Mouse (Mus musculus) embryonic facial prominence, embryonic 11.5 days (tissue): ENCODE measurements around the gene Tjp3. TPM values are rescaled to one million over a fixed set of nuclear protein-coding genes. Genes with fewer than 3 reads are reported as not detected.

Experiments used
- ATAC-seq: fragments of 200-750 bp; cut with Nextera tagmentation; replicated peaks from 2 replicates; pipeline ENCODE4 v1.8.0; 2017; ENCODE audit warnings: low read depth; ENCODE audit not compliant: insufficient number of reproducible peaks, low FRiP score, low TSS enrichment
- DNase-seq: peaks from one replicate; pipeline ENCODE4 v3.0.0-alpha.2; 2015; ENCODE audit warnings: low spot score
- H3K27ac ChIP-seq: fragments of 300-500 bp; sonication (generic); replicated peaks from 2 replicates; pipeline ENCODE4 v1.5.1; 2014; ENCODE audit warnings: mild to moderate bottlenecking, low read depth, low read length, control low read depth
- H3K27me3 ChIP-seq: fragments of 300-500 bp; sonication (generic); 2 replicates; pipeline ENCODE4 v1.6.1; 2014; ENCODE audit warnings: mild to moderate bottlenecking, low read length, moderate library complexity, mixed read lengths; ENCODE audit not compliant: control insufficient read depth, insufficient read depth
- H3K36me3 ChIP-seq: fragments of 300-500 bp; sonication (generic); replicated peaks from 2 replicates; pipeline ENCODE4 v1.6.1; 2014; ENCODE audit warnings: low read depth, mild to moderate bottlenecking, low read length, moderate library complexity, mixed read lengths; ENCODE audit not compliant: control insufficient read depth, insufficient read depth
- H3K4me1 ChIP-seq: fragments of 300-500 bp; sonication (generic); 2 replicates; pipeline ENCODE4 v1.6.1; 2014; ENCODE audit warnings: low read length, mixed read lengths; ENCODE audit not compliant: control insufficient read depth, insufficient read depth
- H3K4me2 ChIP-seq: fragments of 300-500 bp; sonication (generic); 2 replicates; pipeline ENCODE4 v1.6.1; 2014; ENCODE audit warnings: low read depth, mild to moderate bottlenecking, control low read depth, low read length, moderate library complexity
- H3K4me3 ChIP-seq: fragments of 300-500 bp; sonication (generic); 2 replicates; pipeline ENCODE4 v1.5.1; 2014; ENCODE audit warnings: low read depth, low read length, control low read depth
- H3K9ac ChIP-seq: fragments of 300-500 bp; sonication (generic); replicated peaks from 2 replicates; pipeline ENCODE4 v1.6.1; 2014; ENCODE audit warnings: mild to moderate bottlenecking, control low read depth, low read length
- H3K9me3 ChIP-seq: fragments of 300-500 bp; sonication (generic); replicated peaks from 2 replicates; pipeline ENCODE4 v1.6.1; 2016; ENCODE audit warnings: mild to moderate bottlenecking, low read length, inconsistent platforms, mixed read lengths; ENCODE audit not compliant: control insufficient read depth
- WGBS: fragments of 180-500 bp; shearing (Covaris S2); extraction: QIAGEN DNeasy Blood & Tissue Kit; methylation state at CpG from one replicate; pipeline ENCODE4 v1.1.7; 2014; 5-methylcytosine and 5-hydroxymethylcytosine counted together
- polyA plus RNA-seq: library from polyadenylated mRNA; unstranded; fragments of >200 nt; fragmentation: Nextera tagmentation; extraction: Ambion mirVana; gene quantifications from 2 replicates; pipeline ENCODE4 v1.2.1, GENCODE M21; 2014

Gene Tjp3
- polyA plus RNA-seq, 1 experiment from 2014 or later = 2.5 TPM

GRCm38 (mm10) chr10:81252424-81253419, 38.7 kb downstream of the Tjp3 start, which contains the start of gene Matk:
Gene Matk, plus strand, starts transcription at chr10:81252935.
- Histone ChIP-seq H3K4me3 (no peak within 1 kb of the TSS), H3K27me3 (peaks cover 33% of the 10 kb centered on the region), H3K36me3 (no peaks in the 10 kb centered on the region), H3K4me2 (0 out of 2 replicates have a peak within 1 kb of the TSS, but pooled peaks have one; percentile 14), H3K4me1 (peaks cover 2% of the 10 kb centered on the region; the same call in 1 of the 2 replicates), H3K27ac (no peak within 1 kb of the TSS), H3K9me3 (no peaks in the 10 kb centered on the region), H3K9ac (peak within 1 kb of the TSS; percentile 9; the same call in 1 of the 2 replicates)
- ATAC-seq (0 out of 2 replicates have a peak, but pooled peaks have one; percentile 16), DNase-seq (peak; percentile 76)
- 7% methylated on average over 43 of the region's 44 CpGs for WGBS

- Histone ChIP-seq H3K27me3 (peaks cover 18% of the 10 kb centered on the region), H3K9ac (no peak overlapping the region), H3K4me1 (peaks cover 2% of the 10 kb centered on the region; the same call in 1 of the 2 replicates), H3K27ac (no peak overlapping the region), H3K4me2 (no peak overlapping the region), H3K4me3 (no peak overlapping the region), H3K9me3 (no peaks in the 10 kb centered on the region), H3K36me3 (no peaks in the 10 kb centered on the region)
- DNase-seq = no peak
- WGBS = 87% methylated on average over 8 of the region's 8 CpGs
- no peak for ATAC-seq
Observed at GRCm38 (mm10) chr10:81249442-81249841, 41.9 kb downstream of the Tjp3 start.

GRCm38 (mm10) chr10:81247804-81248203, 43.6 kb downstream of the Tjp3 start:
- peaks cover 12% of the 10 kb centered on the region for H3K27me3 ChIP-seq
- no peak for ATAC-seq
- no peaks in the 10 kb centered on the region for H3K9me3 ChIP-seq
- no peak overlapping the region for H3K27ac ChIP-seq
- peaks cover 2% of the 10 kb centered on the region; the same call in 1 of the 2 replicates for H3K4me1 ChIP-seq
- DNase-seq = no peak
- no peaks in the 10 kb centered on the region for H3K36me3 ChIP-seq
- 97% methylated on average over 2 of the region's 2 CpGs for whole genome bisulfite sequencing
- no peak overlapping the region for H3K9ac ChIP-seq
- H3K4me3 ChIP-seq = no peak overlapping the region
- no peak overlapping the region for H3K4me2 ChIP-seq

GRCm38 (mm10) chr10:81245166-81245565, 46.2 kb downstream of the Tjp3 start:
- no peak for DNase-seq
- no peak overlapping the region for H3K27ac ChIP-seq
- H3K4me3 ChIP-seq = no peak overlapping the region
- no peaks in the 10 kb centered on the region for H3K36me3 ChIP-seq
- ATAC-seq = no peak
- H3K27me3 ChIP-seq = peaks cover 5% of the 10 kb centered on the region
- H3K9ac ChIP-seq = no peak overlapping the region
- no peaks in the 10 kb centered on the region for H3K9me3 ChIP-seq
- no peaks in the 10 kb centered on the region for H3K4me1 ChIP-seq
- WGBS = 80% methylated on average over 6 of the region's 6 CpGs
- H3K4me2 ChIP-seq = no peak overlapping the region

- Histone ChIP-seq H3K27ac (no peak overlapping the region), H3K27me3 (peaks cover 10% of the 10 kb centered on the region), H3K4me2 (no peak overlapping the region)
Observed at GRCm38 (mm10) chr10:81244595-81244994, 46.8 kb downstream of the Tjp3 start.

GRCm38 (mm10) chr10:81244146-81244545, 47.2 kb downstream of the Tjp3 start:
- no peak overlapping the region for H3K4me3 ChIP-seq
- WGBS = 69% methylated on average over 4 of the region's 4 CpGs

More at GRCm38 (mm10) chr10:81244595-81244994, 46.8 kb downstream of the Tjp3 start:
- ATAC-seq (0 out of 2 replicates have a peak, but pooled peaks have one; percentile 43), DNase-seq (peak; percentile 78)
- peaks cover 5% of the 10 kb centered on the region; the same call in 1 of the 2 replicates for H3K4me1 ChIP-seq
- no peaks in the 10 kb centered on the region for H3K9me3 ChIP-seq
- no peaks in the 10 kb centered on the region for H3K36me3 ChIP-seq
- H3K4me3 ChIP-seq = no peak overlapping the region
- no peak overlapping the region for H3K9ac ChIP-seq
- 8% methylated on average over 17 of the region's 17 CpGs for WGBS

GRCm38 (mm10) chr10:81242021-81242420, 49.4 kb downstream of the Tjp3 start:
- Histone ChIP-seq H3K4me1 (peaks cover 5% of the 10 kb centered on the region; the same call in 1 of the 2 replicates), H3K27me3 (peaks cover 13% of the 10 kb centered on the region), H3K36me3 (no peaks in the 10 kb centered on the region), H3K4me3 (no peak overlapping the region), H3K4me2 (no peak overlapping the region), H3K9ac (no peak overlapping the region), H3K27ac (no peak overlapping the region), H3K9me3 (no peaks in the 10 kb centered on the region)
- WGBS = 89% methylated on average over 16 of the region's 16 CpGs
- DNase-seq = no peak
- ATAC-seq = no peak

More at GRCm38 (mm10) chr10:81244146-81244545, 47.2 kb downstream of the Tjp3 start:
- Histone ChIP-seq H3K27me3 (peaks cover 13% of the 10 kb centered on the region), H3K4me2 (no peak overlapping the region), H3K4me1 (peaks cover 5% of the 10 kb centered on the region; the same call in 1 of the 2 replicates), H3K9me3 (no peaks in the 10 kb centered on the region), H3K9ac (no peak overlapping the region), H3K36me3 (no peaks in the 10 kb centered on the region), H3K27ac (no peak overlapping the region)
- DNase-seq (no peak), ATAC-seq (no peak)

- H3K27me3 ChIP-seq = peaks cover 13% of the 10 kb centered on the region
- no peak for ATAC-seq
- no peaks in the 10 kb centered on the region for H3K9me3 ChIP-seq
- WGBS = 22% methylated on average over 13 of the region's 13 CpGs
- no peak overlapping the region for H3K4me2 ChIP-seq
- DNase-seq = peak; percentile 77
- H3K4me3 ChIP-seq = no peak overlapping the region
- no peak overlapping the region for H3K27ac ChIP-seq
- peaks cover 5% of the 10 kb centered on the region; the same call in 1 of the 2 replicates for H3K4me1 ChIP-seq
- H3K9ac ChIP-seq = no peak overlapping the region
- H3K36me3 ChIP-seq = no peaks in the 10 kb centered on the region
Observed at GRCm38 (mm10) chr10:81240876-81241275, 50.5 kb downstream of the Tjp3 start.
